Mouse (Mus musculus) cerebellum, adult 8-10 months (tissue): ENCODE data around the gene Spink8.
"Not testable (repeated sequence)": the region's sequence is repeated elsewhere in the genome, so short reads cannot be mapped to it uniquely, and the experiment has no call there.

Source experiments
- DNase-seq: peaks from one replicate; pipeline ENCODE4 v3.0.0; 2022

Gene Spink8

GRCm38 (mm10) chr9:109811980-109812379 is at the start of gene Spink8:
Spink8 (plus strand) TSS chr9:109812280.
- no peak for DNase-seq

- not testable (repeated sequence) for DNase-seq
Measured at GRCm38 (mm10) chr9:109766841-109767240, 45.2 kb upstream of the Spink8 start.

GRCm38 (mm10) chr9:109790570-109790969 is 21.5 kb upstream of the Spink8 start, which contains the start of gene Fbxw27:
Fbxw27 (minus strand) TSS chr9:109790670.
- not testable (repeated sequence) for DNase-seq

- no peak for DNase-seq
Measured at GRCm38 (mm10) chr9:109795221-109795620, 16.9 kb upstream of the Spink8 start.

GRCm38 (mm10) chr9:109795811-109796210 is 16.3 kb upstream of the Spink8 start:
- DNase-seq = no peak

GRCm38 (mm10) chr9:109798051-109798450 is 14.0 kb upstream of the Spink8 start:
- DNase-seq = no peak

GRCm38 (mm10) chr9:109805596-109805995 is 6.5 kb upstream of the Spink8 start:
- DNase-seq = not testable (repeated sequence)

- no peak for DNase-seq
Measured at GRCm38 (mm10) chr9:109806260-109806659, 5.8 kb upstream of the Spink8 start.

GRCm38 (mm10) chr9:109806695-109807293 is 5.3 kb upstream of the Spink8 start:
- DNase-seq = no peak

- DNase-seq = no peak
Measured at GRCm38 (mm10) chr9:109807898-109808297, 4.2 kb upstream of the Spink8 start.

GRCm38 (mm10) chr9:109813424-109813823 is 1.3 kb downstream of the Spink8 start:
- DNase-seq = no peak

- DNase-seq = no peak
Measured at GRCm38 (mm10) chr9:109816341-109816740, 4.3 kb downstream of the Spink8 start.

- DNase-seq = no peak
Measured at GRCm38 (mm10) chr9:109825739-109826138, 13.7 kb downstream of the Spink8 start.

- no peak for DNase-seq
Measured at GRCm38 (mm10) chr9:109826181-109826580, 14.1 kb downstream of the Spink8 start.

- DNase-seq = peak; percentile 83
Measured at GRCm38 (mm10) chr9:109832391-109833087, 20.5 kb downstream of the Spink8 start, which contains the start of gene Nme6. Nme6 (plus strand) TSS chr9:109832749.

GRCm38 (mm10) chr9:109833088-109833412 is 21.0 kb downstream of the Spink8 start:
- no peak for DNase-seq

- DNase-seq = no peak
Measured at GRCm38 (mm10) chr9:109849312-109849758, 37.3 kb downstream of the Spink8 start, which contains the start of gene Camp. Camp (minus strand) TSS chr9:109849617.

GRCm38 (mm10) chr9:109850099-109850498 is 38.0 kb downstream of the Spink8 start:
- no peak for DNase-seq

GRCm38 (mm10) chr9:109854341-109854740 is 42.3 kb downstream of the Spink8 start:
- DNase-seq = no peak

GRCm38 (mm10) chr9:109855947-109856346 is 43.9 kb downstream of the Spink8 start:
- DNase-seq = no peak

- DNase-seq = peak; percentile 72
Measured at GRCm38 (mm10) chr9:109862397-109863044, 50.4 kb downstream of the Spink8 start.

GRCm38 (mm10) chr9:109863085-109863484 is 51.0 kb downstream of the Spink8 start:
- DNase-seq = no peak

GRCm38 (mm10) chr9:109866218-109866617 is 54.1 kb downstream of the Spink8 start:
- no peak for DNase-seq
